Mouse (Mus musculus): ENCODE measurements at regions not wholly inside any gene's neighbourhood (a gene's known extent, or its start where the extent isn't known, plus 50 kb on each side); places are given as distances from the start of the nearest gene placed in this dataset.

GRCm38 (mm10) chr1:13858371-13859018, 2234.6 kb downstream of the 4930444P10Rik start:
- TF ChIP-seq CTCF (IDR thresholded peaks at IDR 0.05; ENCODE audit: low read depth) (no peak), EP300 (IDR thresholded peaks at IDR 0.05; ENCODE audit: low read depth) (no peak)
